Mouse (Mus musculus) limb, embryonic 11.5 days (tissue): ENCODE results near the gene Megf8. TPM values are rescaled to one million over a fixed set of nuclear protein-coding genes. Genes with fewer than 3 reads are reported as not detected.

Source experiments
- ATAC-seq: fragments of 200-750 bp; cut with Nextera tagmentation; 2 replicates; pipeline ENCODE4 v1.8.0; 2017; ENCODE audit warnings: low read depth; ENCODE audit not compliant: insufficient number of reproducible peaks, low FRiP score, low TSS enrichment
- DNase-seq: peaks from one replicate; pipeline ENCODE4 v3.0.0-alpha.2; 2015; ENCODE audit warnings: low spot score
- H3K27ac ChIP-seq: fragments of 300-500 bp; sonication (generic); replicated peaks from 2 replicates; pipeline ENCODE4 v1.5.1; 2014; ENCODE audit warnings: low read depth, mild to moderate bottlenecking, low read length
- H3K27me3 ChIP-seq: fragments of 300-500 bp; sonication (generic); 2 replicates; pipeline ENCODE4 v1.6.1; 2014; ENCODE audit warnings: mild to moderate bottlenecking, low read length, mixed read lengths; ENCODE audit not compliant: control insufficient read depth, insufficient read depth
- H3K36me3 ChIP-seq: fragments of 300-500 bp; sonication (generic); 2 replicates; pipeline ENCODE4 v1.6.1; 2014; ENCODE audit warnings: mild to moderate bottlenecking, low read length, moderate library complexity, mixed read lengths; ENCODE audit not compliant: control insufficient read depth, insufficient read depth
- H3K4me1 ChIP-seq: fragments of 300-500 bp; sonication (generic); 2 replicates; pipeline ENCODE4 v1.6.1; 2014; ENCODE audit warnings: low read length, mixed read lengths; ENCODE audit not compliant: control insufficient read depth, insufficient read depth
- H3K4me2 ChIP-seq: fragments of 300-500 bp; sonication (generic); 2 replicates; pipeline ENCODE4 v1.6.1; 2014; ENCODE audit warnings: low read depth, mild to moderate bottlenecking, moderate library complexity; ENCODE audit not compliant: severe bottlenecking
- H3K4me3 ChIP-seq: fragments of 300-500 bp; sonication (generic); 2 replicates; pipeline ENCODE4 v1.5.1; 2014; ENCODE audit warnings: low read depth, low read length
- H3K9ac ChIP-seq: fragments of 300-500 bp; sonication (generic); 2 replicates; pipeline ENCODE4 v1.6.1; 2014; ENCODE audit warnings: mild to moderate bottlenecking, low read length
- H3K9me3 ChIP-seq: fragments of 300-500 bp; sonication (generic); 2 replicates; pipeline ENCODE4 v1.6.1; 2016; ENCODE audit warnings: low read length; ENCODE audit not compliant: control insufficient read depth
- WGBS: fragments of 180-500 bp; shearing (Covaris S2); extraction: QIAGEN DNeasy Blood & Tissue Kit; methylation state at CpG from one replicate; pipeline ENCODE4 v1.1.7; 2014; 5-methylcytosine and 5-hydroxymethylcytosine counted together
- polyA plus RNA-seq: library from polyadenylated mRNA; unstranded; fragments of >200 nt; fragmentation: Nextera tagmentation; extraction: Ambion mirVana; gene quantifications from 2 replicates; pipeline ENCODE4 v1.2.1, GENCODE M21; 2014

The Megf8 gene
- polyA plus RNA-seq, 1 experiment from 2014 or later: 14.4 TPM

DNA sequence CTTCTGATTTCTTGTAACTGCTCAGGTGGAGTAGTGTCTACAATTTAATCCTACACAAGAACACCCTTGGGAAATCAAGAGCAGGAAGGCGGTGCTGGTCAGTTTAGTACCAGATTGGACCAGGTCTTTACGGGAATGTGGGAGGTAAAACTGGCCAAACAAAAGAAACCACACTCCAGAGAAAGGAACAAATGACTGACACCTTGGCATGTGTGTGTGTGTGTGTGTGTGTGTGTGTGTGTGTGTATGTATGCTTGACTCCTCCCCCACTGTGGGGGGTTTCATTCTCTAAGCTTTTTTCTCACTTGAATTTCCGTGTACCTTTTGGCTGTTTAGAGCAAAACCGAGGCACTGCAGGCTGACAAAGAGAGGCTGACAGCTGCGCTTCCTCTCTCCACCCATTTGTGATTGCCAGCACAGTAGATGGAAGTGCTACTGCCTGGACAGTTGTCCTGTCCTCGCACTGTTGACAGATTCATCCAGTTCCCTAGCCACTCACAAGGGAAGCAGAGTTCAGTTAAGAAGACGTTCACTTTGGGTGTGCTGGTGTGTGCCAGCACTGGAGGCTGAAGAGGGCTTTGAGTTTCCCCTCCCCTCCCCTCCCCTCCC lies 96.0 kb downstream of the Megf8 start, which contains the start of gene Cxcl17:
Gene Cxcl17 (minus strand): TSS at position 54 of the 609 bp plus-strand sequence.
- H3K9ac ChIP-seq: no peak within 1 kb of the TSS
- no peaks in the 10 kb centered on the region for H3K36me3 ChIP-seq
- no peak for DNase-seq
- H3K9me3 ChIP-seq: no peaks in the 10 kb centered on the region
- H3K4me2 ChIP-seq: no peak within 1 kb of the TSS
- H3K4me3 ChIP-seq: no peak within 1 kb of the TSS
- H3K4me1 ChIP-seq: no peaks in the 10 kb centered on the region
- H3K27ac ChIP-seq: no peak within 1 kb of the TSS
- ATAC-seq: no peak
- H3K27me3 ChIP-seq: no peaks in the 10 kb centered on the region
- 55% methylated on average over 7 of the region's 7 CpGs for WGBS

Other genes starting within 250 kb of the Megf8 start
- gene Grik5, start 244.8 kb upstream of the Megf8 start, polyA plus RNA-seq: 9.7 and 10.0 TPM in 2 replicates
- 28.1 and 30.1 TPM in 2 replicates for gene Zfp574, start 244.6 kb upstream of the Megf8 start, polyA plus RNA-seq
- gene Pou2f2, start 137.4 kb upstream of the Megf8 start, polyA plus RNA-seq: 3.9 and 6.2 TPM in 2 replicates
- 9.9 and 11.0 TPM in 2 replicates for gene Dedd2, start 96.5 kb upstream of the Megf8 start, polyA plus RNA-seq
- 3.2 and 3.4 TPM in 2 replicates for gene Zfp526, start 95.7 kb upstream of the Megf8 start, polyA plus RNA-seq
- 15.8 and 17.3 TPM in 2 replicates for gene Gsk3a, start 79.3 kb upstream of the Megf8 start, polyA plus RNA-seq
- gene Erf, start 66.4 kb upstream of the Megf8 start, polyA plus RNA-seq: 25.6 and 28.6 TPM in 2 replicates
- 32.5 and 34.2 TPM in 2 replicates for gene Cic, start 49.5 kb upstream of the Megf8 start, polyA plus RNA-seq
- gene Pafah1b3, start 19.2 kb upstream of the Megf8 start, polyA plus RNA-seq: 249 and 261 TPM in 2 replicates
- gene Prr19, start 15.8 kb upstream of the Megf8 start, polyA plus RNA-seq: 1.1 and 1.4 TPM in 2 replicates
- gene Tmem145, start 11.1 kb upstream of the Megf8 start, polyA plus RNA-seq: 0.33 and 0.58 TPM in 2 replicates
- not detected in 2 replicates for gene Cnfn, start 52.6 kb downstream of the Megf8 start, polyA plus RNA-seq
- 4.2 and 4.5 TPM in 2 replicates for gene Lipe, start 81.5 kb downstream of the Megf8 start, polyA plus RNA-seq
- gene Cxcl17, start 95.7 kb downstream of the Megf8 start, polyA plus RNA-seq: 0.33 and 0.44 TPM in 2 replicates
- gene Ceacam1, start 160.4 kb downstream of the Megf8 start, polyA plus RNA-seq: 0.85 and 1.4 TPM in 2 replicates
- gene Ceacam2, start 222.7 kb downstream of the Megf8 start, polyA plus RNA-seq: 0.11 TPM in 1 of 2 replicates, not detected in the other